Mouse (Mus musculus) skeletal muscle tissue, adult 2 months (tissue): ENCODE data around the gene Dad1.

ENCODE experiments used
- DNase-seq: peaks from one replicate; pipeline ENCODE4 v3.0.0-alpha.2; 2012; ENCODE audit warnings: low read depth, low spot score

Gene Dad1

DNA sequence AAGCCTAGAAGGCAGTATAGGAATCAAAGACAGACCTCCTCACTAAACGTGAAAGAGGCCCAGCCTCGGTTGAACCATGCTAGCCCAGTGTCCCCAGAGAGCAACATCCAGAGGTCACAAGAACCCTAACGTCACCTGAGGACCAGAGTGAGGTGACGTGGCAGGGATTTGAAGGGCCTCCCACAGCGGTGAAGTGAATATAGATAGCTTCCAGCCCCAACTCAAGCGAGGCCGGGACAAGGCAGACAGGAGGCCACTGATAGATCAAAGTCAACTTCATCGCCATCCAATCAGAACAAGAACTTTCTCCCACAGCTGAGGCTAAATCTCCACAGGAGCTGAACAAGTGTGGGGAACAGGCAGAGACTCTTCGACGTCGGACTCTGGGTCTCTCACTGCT is 28.2 kb downstream of the Dad1 start:
- DNase-seq: no peak

DNA sequence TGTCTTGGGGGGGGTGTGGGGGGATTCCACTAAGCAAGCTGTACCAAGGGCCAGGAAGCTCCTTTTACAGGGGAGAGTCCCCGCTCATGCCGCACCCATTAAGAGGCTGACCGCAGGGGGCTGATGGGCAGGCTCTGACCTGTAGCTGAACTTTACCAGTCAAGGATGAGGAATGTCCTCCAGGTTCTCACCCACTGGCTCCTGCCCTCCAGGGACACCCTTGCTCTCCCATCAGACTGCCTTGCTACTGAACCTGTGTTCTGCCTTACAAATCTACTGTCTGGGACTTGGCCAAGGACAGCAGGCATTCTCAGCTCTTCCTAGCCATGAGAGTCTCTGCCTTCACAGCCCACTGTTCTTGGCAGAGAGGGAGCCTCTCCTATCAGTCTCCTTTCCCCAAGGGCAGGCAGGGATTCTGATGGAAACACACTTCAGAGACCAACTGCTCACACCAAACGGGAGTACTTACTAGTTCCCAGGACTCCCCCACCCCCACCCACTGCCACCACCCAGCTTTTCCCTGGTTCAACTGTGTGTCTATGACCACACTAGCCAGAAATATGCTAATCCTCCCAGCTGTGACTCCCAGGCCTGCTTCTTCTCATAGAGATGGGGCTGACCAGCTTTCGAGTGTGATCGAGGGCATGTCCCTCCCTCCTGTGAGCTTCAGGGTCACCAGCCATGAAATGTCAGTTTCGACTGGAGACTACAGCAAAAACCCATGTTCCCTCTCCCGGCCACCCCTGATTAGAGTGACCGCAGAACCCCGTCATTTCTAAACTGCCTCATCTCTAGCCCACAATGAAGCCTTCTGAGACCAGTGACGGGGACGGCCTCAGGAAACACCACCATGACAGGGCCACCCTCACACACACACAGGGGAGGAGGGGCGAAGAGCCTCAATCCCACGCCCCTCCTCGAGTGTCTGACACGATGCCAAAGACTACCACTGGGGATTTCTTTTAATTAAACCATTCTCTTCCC is 29.1 kb downstream of the Dad1 start:
- no peak for DNase-seq

DNA sequence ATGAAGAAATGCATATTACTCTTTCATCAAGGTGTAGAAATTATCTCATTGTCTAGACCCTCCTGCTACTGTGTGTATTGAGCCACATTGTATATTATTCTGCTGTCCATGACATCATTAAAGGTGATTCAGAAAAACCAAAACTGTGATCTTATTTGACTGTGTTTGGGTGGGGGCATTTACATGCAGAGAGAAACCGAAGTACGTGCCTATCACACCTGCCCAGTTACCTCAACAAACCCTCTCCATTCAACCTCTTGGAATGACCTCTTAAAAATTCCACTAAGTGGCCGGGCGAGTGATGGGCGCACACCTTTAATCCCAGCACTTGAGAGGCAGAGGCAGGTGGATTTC is 29.9 kb downstream of the Dad1 start:
- no peak for DNase-seq

DNA sequence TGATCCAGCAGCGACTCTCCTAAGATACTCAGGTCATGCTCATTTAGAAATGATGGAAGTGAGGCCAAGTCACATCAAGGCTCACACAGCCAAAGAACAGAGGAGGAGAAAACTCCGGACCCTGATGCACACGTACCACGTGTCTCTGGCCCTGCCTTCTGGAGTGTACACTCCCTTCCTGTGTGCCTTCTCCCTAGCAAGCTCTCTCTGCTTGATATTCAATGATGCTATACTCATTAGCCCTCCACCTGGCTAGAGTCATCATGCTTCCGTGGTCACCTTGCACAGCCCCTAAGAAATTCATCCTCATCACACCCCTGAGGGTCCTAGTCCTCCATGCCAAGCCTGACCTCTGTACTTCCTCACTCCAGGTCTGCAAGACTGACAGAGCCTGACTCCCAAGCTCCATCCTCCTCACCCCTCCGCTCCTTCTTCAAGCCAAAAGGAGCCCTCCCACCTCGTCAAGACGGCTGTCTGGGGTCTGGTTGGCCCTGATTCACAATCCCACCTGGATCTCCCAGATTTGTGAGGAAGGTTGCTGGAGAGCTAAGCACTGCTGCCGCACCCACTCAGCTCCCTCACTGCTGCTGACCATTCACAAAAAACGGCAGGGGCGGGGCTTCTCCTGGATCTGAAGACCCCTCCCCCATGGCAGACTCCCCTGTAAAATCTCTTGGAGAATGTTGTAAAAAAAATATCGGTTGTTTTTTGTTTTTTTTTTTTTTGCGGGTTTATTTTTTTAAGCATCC is 30.4 kb downstream of the Dad1 start:
- no peak for DNase-seq

DNA sequence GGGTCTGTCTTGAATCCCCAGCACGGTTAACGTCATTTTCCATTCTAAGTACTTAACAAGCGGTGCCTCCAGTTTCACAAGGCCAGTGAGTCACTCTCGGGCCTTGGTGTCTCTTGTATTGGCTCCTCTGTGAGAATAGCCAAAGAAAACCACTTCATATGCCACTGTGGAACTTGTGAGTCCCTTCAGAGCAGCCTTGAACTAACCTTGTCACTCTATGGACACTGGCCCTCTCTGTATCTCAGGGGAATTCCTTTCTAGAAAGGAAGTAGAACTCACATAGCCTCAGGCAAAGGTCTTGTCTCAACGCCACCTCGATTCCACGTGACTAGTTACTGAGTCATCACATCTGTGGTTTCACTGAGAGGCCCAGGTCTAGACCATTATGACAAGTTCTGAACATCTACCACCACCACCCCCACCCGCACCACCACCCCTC is 31.6 kb downstream of the Dad1 start:
- no peak for DNase-seq

DNA sequence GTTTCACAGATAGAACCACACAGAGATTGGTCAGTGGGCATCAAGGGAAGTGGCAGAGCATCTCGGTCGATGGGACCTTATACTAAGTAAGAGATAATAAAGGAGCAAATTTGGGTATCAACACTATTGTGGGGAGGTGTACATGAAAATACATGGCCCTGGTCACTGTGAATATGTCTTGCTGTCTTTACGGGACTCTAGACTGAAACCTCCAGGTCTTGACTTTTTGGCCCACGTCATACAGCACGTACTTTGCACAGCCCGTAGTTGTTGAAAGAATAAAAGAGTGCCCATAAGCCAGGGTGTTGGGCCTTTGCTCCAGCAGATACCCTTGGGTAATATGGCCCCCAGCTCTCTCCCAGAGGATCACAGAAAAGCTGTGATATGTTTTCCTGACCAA is 32.3 kb downstream of the Dad1 start:
- DNase-seq: no peak

DNA sequence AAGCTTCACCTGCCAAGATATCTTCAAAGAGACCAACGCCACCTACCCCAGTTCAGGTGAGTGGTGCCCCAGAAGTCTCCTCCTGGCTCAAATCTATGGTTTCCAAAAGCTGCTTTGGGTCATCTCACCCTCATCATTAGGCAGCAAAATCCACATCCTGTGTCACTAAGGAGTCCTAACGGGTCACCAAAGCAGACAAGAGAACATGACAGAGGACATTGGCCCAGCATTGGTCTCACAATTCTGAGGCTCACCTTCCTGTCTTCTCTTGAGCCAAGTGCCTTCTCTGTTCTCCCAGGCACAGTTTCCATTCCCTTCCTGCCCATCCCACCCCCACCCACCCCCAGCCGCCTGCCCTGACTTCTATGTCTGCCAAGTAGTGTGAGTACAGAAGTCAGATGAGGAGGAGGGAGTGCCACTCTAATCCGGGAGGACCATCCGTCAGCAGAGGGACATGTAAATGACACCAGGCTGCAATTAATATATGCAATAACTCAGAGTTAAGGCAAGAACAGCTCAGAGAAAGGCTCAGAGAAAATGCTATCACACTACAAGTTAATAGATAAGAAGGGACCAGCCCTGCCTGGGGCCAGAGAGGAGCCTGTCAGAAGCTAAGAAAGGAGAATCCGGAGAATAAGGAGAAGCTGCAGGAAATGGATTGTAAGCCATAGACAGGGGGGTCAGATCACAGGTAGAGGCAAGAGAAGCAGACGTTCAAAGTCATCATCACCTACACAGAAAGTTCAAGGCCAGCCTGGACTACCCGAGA is 33.0 kb downstream of the Dad1 start:
- no peak for DNase-seq

DNA sequence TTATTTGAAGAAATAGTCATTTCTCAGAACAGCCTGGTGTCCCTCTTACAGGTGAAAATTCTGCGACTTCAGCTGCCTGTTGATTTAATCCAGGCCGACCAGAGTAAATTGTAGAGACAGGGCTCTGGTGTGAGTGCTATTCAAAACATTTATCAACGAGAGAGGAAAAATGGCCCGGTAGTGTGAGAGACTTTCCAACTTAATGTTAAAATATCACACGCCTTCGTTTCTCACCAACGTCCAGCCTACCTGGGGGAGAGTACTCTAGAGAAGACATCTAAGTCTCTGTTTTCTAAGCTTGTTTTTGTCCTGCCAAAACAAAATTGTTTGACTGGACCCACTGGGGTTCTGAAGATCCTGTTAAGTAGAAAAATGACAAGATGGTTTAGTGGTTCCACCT is 34.1 kb downstream of the Dad1 start:
- DNase-seq: no peak

DNA sequence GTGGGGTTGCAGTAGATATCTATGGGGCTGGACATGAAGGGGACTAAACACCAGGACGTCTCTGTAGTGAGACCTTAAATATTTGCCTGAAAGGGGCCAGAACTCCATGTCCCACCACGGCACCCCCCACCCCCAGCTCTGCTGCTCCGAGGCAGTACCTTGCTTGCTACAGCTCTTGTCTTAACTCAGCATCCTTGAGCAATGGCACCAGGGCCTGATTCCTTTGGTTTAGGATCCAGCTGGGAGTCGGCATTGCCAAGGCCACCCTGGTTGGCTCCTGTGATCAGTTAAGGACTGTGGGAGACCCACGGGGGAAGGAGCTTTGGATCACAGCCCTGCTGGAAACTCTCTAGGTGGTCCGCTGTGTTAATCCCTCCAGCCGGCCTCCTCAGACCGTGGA is 34.6 kb downstream of the Dad1 start:
- no peak for DNase-seq

DNA sequence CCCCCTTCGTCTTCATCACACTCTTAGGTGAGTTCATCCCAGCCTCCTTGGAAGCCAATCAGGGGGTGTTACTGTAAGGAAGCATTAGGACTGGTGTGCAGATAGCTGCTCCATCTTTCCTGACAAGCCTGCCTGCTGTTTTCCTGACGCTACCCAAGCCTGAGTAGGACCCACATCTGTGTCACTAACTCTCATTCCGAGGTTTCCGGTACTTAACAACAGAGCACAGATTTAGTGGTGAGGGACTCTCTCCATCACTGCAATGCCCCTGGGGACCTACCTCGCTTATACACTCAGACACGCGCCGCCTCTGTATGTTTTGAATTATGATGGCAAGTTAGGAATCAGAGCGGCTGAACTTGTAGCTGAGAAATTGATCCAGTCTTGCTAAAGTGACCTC is 35.2 kb downstream of the Dad1 start:
- DNase-seq: no peak

DNA sequence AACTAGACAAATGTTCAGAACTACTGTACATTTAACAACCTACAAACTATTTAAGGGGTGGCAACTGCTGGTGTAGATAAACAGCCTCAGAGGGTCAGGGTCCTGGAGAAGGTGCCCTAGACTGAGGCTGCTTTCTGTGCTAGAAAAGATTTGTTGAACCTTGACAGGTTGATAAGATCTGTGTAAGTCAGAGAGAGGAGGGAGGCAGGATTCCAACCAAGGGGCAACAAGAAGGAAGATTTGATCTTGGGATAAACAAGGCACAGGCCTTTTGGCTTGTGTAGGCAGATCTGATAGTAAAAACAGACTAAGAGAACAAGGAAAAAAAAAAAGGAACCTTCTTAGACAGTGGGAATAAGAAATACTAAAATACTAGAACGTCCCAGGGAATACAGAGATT is 35.7 kb downstream of the Dad1 start:
- no peak for DNase-seq

DNA sequence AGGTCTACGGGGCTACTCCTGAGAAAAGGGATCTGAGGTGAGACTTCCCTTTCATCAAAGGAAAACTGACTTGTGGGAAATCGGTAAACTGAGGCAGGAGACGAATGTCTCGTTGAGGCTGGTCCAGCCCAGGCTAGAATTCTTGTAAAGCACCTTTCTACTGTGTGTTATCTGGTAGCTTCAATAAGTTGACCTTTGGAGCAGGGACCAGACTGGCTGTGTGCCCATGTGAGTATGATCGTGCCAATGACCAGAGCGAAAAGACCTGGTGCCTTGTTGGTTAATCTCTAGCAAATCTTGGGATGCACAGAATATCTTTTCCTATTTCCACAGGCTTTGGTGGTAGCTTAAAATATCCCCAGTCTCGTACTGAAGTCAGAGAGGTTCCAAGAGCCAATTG is 37.8 kb downstream of the Dad1 start:
- no peak for DNase-seq

DNA sequence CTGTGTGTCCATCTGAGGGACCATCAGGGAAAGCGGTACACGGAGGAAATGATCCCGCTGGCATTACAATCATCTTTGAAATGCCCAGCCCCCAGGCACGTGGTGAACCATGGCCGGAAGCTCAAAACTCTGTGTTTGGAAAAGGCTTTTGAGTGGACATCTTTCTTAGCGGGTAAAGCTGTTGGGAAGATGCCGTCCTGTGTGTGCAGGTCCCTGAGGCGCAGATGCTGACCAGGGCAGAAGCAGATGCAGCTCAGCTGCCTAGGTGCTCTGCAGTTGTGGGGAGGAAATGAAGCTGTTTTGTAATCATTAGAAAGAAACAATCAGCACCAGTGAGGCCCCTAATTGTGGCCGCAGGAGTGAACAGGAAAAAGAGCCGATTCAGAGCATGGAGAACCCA is 39.0 kb downstream of the Dad1 start:
- no peak for DNase-seq

DNA sequence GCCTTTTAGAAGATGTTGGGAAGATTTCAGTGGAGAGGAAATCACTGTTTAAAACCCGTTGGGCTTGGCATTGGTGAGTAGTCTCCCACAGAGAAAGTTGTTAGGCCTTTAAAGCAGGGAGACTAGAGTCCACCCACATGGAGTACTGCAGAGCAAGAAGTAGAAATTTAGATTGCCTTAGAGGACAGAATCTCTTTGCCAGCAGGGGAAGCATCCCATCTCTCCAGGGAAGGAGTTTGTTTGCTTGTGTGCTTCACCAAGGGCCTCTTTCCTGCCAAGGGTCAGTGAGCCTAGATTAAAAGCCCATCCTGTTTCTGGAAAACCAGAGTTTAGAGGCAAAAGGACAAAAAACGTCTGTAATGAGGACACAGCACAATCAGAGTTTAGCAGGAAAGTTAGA is 39.4 kb downstream of the Dad1 start:
- peak; percentile 34 for DNase-seq

DNA sequence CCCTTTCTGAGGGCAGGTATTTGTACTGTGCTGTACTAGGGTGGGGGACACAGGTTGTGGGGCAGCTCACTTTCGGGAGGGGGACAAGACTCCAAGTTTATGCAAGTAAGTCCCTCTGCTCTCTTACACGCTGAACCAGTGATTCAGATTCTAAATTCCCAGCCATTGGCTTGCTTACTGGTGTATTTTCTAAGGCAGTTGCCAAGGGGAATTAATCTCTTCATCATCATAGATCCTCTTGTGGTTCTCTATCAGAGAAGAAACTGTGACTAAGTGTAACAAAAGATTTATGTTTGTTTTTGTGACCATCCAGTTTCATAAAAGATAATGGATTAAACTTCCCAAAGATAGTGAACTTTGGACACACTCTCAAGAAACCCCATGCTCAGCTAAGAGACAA is 40.2 kb downstream of the Dad1 start:
- DNase-seq: no peak

DNA sequence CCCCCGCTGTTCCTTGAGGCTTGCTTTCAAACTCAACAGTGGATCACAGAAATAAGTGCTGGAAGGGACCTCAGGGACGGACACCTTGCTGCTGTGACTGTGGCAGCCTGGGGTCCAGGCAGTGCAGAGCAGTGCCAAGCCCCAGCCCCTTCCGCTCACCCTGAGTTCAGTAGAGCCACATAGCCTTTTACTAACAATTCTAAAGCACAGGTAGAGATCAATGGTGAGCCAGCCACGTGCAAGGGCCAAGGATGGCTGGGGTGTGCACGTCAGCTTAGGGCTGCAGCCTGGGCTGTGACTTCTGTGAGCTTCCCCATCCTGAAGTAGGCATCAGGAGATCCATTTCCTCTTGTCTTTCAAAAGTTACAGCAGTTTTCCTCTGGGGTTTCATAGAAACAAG is 42.1 kb downstream of the Dad1 start:
- no peak for DNase-seq

DNA sequence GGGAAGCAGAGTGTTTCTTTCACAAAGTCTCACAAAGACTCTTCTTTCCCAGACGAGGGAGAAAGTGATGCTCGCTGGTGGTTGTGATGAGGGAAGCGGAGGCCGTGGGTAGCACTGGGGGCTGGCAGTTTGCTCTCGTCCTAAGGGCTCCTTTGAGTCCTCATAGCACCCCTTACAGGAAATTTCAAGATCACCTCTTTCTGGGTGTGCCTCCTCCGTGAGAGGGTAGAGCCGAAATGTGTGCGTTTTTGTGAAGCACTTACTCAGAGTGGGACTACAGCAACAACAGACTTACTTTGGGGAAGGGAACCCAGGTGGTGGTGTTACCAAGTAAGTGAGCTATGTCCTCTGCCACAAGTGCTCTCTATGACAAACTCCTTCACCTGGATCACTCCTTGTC is 42.7 kb downstream of the Dad1 start:
- DNase-seq: no peak

DNA sequence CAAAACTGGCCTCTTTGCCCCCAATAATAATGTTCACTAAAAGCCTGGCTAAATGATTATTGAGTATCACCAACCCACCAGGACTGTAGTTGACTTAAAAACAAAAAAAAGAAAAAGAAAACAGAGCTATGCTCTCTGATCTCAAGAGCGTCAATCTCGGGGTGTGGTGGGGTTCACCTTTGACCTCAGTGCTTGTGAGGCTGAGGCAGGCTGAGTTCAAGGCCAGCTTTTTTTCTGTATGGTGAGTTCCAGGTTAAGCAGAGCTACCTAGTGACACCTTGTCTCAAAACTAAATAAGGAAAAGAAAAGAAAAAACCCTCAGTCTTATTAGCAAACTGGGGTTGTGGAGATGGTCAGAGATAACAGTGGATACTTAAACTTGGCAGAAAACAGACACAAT is 43.5 kb downstream of the Dad1 start:
- no peak for DNase-seq

DNA sequence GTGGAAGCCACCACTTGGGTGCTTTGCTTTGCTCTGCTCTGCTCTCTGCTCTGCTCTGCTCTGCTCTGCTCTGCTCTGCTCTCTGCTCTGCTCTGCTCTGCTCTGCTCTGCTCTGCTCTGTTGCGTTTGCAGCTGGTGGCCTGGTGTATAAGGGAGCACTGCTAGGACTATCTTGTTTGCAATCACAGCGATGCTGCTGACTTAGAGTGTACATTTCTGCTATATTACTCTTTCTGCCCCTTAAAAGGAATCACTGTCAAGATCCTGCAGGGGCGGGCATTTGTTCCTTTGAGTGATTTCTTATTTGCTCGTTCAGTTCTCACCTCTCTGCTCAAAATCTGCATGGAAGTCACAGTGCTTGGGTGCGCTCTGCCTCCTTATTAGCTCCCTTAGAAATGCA is 44.0 kb downstream of the Dad1 start:
- DNase-seq: no peak

DNA sequence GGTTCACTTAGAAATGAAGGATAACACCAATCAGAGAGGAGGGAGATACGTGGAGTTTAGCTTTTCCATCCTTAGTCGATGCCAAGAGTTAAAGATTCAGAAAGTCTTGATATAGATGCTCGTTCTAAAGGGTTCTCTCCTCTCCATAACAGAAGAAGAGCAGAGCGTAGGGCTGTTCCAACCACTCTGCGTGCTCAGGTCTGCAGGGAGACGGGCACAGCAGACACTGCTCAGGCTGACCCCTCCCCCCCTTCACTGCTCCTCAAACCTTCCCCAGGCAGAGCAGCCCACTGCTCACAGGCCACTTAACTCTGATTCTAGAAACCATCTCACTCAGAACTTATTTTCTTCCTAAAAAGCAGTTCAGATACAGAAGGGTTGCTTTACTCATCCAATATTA is 45.2 kb downstream of the Dad1 start:
- no peak for DNase-seq

DNA sequence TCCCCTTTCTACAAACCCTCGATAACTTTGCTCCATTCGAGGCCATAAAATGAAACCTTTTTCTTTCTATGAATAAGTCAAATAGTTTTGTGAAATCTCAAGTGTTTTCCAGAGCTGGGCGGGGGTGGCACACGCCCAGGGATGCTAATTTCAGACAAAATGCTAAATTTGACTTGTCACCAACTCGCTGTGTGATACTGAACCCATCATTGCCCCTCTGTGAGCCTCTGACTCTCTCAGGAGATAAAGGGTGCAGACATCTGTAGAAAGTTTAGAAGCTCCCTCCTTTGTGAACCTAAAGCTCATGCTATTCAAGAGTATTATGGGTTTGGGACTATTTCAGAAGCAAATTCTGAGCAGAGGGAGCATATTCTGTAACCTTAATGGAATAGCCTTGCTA is 46.0 kb downstream of the Dad1 start:
- no peak for DNase-seq
